Mouse (Mus musculus) cerebellum, postnatal 36 days (tissue): ENCODE measurements around the gene Grin2b.

Experiments used
- DNase-seq, 2 experiments: peaks; one replicate each; pipeline ENCODE4 v3.0.0; 2021 to 2022; ENCODE audit warnings: mixed read lengths in 2 of 2

Grin2b gene

GRCm38 (mm10) chr6:136173191-136173896 lies at the start of gene Grin2b:
Gene Grin2b, minus strand, starts transcription at chr6:136173511.
- peak; percentile 36 to 37 for DNase-seq

GRCm38 (mm10) chr6:136221894-136222293 lies 48.6 kb upstream of the Grin2b start:
- no peak for DNase-seq

- no peak for DNase-seq
Observed at GRCm38 (mm10) chr6:136210442-136210841, 37.1 kb upstream of the Grin2b start.

GRCm38 (mm10) chr6:136199814-136200213 lies 26.5 kb upstream of the Grin2b start:
- no peak for DNase-seq

- DNase-seq, result no peak
Observed at GRCm38 (mm10) chr6:136194616-136195015, 21.3 kb upstream of the Grin2b start.

GRCm38 (mm10) chr6:136178066-136178465 lies 4.8 kb upstream of the Grin2b start:
- no peak for DNase-seq

GRCm38 (mm10) chr6:136172801-136173190 lies 515 bp downstream of the Grin2b start:
- DNase-seq, result peak in 1 of 2 experiments; percentile 24

- DNase-seq, result peak; percentile 24 to 30
Observed at GRCm38 (mm10) chr6:136172172-136172651, 1.1 kb downstream of the Grin2b start.

GRCm38 (mm10) chr6:136171343-136171742 lies 2.0 kb downstream of the Grin2b start:
- DNase-seq, result no peak

- DNase-seq, result no peak
Observed at GRCm38 (mm10) chr6:136170381-136170780, 2.9 kb downstream of the Grin2b start.

GRCm38 (mm10) chr6:136167361-136167760 lies 6.0 kb downstream of the Grin2b start:
- DNase-seq, result no peak

- DNase-seq, result peak in 1 of 2 experiments; percentile 11
Observed at GRCm38 (mm10) chr6:136165443-136166077, 7.8 kb downstream of the Grin2b start.

- DNase-seq, result no peak
Observed at GRCm38 (mm10) chr6:136162090-136162489, 11.2 kb downstream of the Grin2b start.

GRCm38 (mm10) chr6:136153444-136153843 lies 19.9 kb downstream of the Grin2b start:
- DNase-seq, result no peak

- DNase-seq, result no peak
Observed at GRCm38 (mm10) chr6:136150064-136150463, 23.2 kb downstream of the Grin2b start.

- DNase-seq, result no peak
Observed at GRCm38 (mm10) chr6:136139967-136140366, 33.3 kb downstream of the Grin2b start.

GRCm38 (mm10) chr6:136130456-136130855 lies 42.9 kb downstream of the Grin2b start:
- DNase-seq, result peak; percentile 30 to 31

- DNase-seq, result no peak
Observed at GRCm38 (mm10) chr6:136122593-136122992, 50.7 kb downstream of the Grin2b start.

GRCm38 (mm10) chr6:136117390-136117789 lies 55.9 kb downstream of the Grin2b start:
- no peak for DNase-seq

GRCm38 (mm10) chr6:136113639-136114410 lies 59.5 kb downstream of the Grin2b start:
- no peak for DNase-seq

GRCm38 (mm10) chr6:136109172-136109571 lies 64.1 kb downstream of the Grin2b start:
- no peak for DNase-seq

- no peak for DNase-seq
Observed at GRCm38 (mm10) chr6:136108466-136108865, 64.8 kb downstream of the Grin2b start.

GRCm38 (mm10) chr6:136105221-136105620 lies 68.1 kb downstream of the Grin2b start:
- no peak for DNase-seq
